Mouse (Mus musculus) CH12.LX (cell line): Measurements from ENCODE around the gene Mettl2. TPM values are rescaled to one million over a fixed set of nuclear protein-coding genes. Genes with fewer than 3 reads are reported as not detected.

ENCODE experiments used
- DNase-seq: peaks from one replicate; pipeline ENCODE4 v3.0.0-alpha.2; 2013; ENCODE audit errors: extremely low read depth
- H3K27ac ChIP-seq: 2 replicates; pipeline ENCODE4 v1.5.1; 2012; ENCODE audit warnings: low read depth, mild to moderate bottlenecking, control low read depth, moderate library complexity; ENCODE audit not compliant: insufficient read depth
- H3K27me3 ChIP-seq: replicated peaks from 2 replicates; pipeline ENCODE3; 2012; ENCODE audit warnings: inconsistent platforms
- H3K36me3 ChIP-seq, 2 experiments: replicated peaks in 1 of 2; 2 replicates each; pipeline versions ENCODE3 to v1.6.1; 2012; ENCODE audit warnings: inconsistent platforms in 1 of 2, low read length in 1 of 2, mild to moderate bottlenecking in 1 of 2, mixed read lengths in 1 of 2, moderate library complexity in 1 of 2; ENCODE audit not compliant: control insufficient read depth in 1 of 2, insufficient read depth in 1 of 2
- H3K4me1 ChIP-seq, 2 experiments: 2 replicates each; pipeline ENCODE4 v1.6.1; 2012; ENCODE audit warnings: inconsistent platforms in 1 of 2, moderate library complexity in 1 of 2; ENCODE audit not compliant: insufficient read depth in 2 of 2, control insufficient read depth in 1 of 2
- H3K4me2 ChIP-seq: 2 replicates; pipeline ENCODE4 v1.6.1; 2012; ENCODE audit warnings: low read depth, mild to moderate bottlenecking, control low read depth; ENCODE audit not compliant: poor library complexity, insufficient read depth, severe bottlenecking
- H3K4me3 ChIP-seq, 3 experiments: fragments of 150-350 bp in 1 of 3; sonication (generic) in 1 of 3; replicated peaks in 1 of 3; 2 replicates each; pipeline versions ENCODE3 to v1.5.1; 2011 to 2012; ENCODE audit warnings: low read depth in 2 of 3, low read length in 2 of 3, mild to moderate bottlenecking in 2 of 3, moderate library complexity in 2 of 3, control low read depth in 1 of 3, improper control_type of control experiment in 1 of 3, inconsistent platforms in 1 of 3, mixed read lengths in 1 of 3; ENCODE audit not compliant: poor library complexity in 1 of 3
- H3K79me2 ChIP-seq: replicated peaks from 2 replicates; pipeline ENCODE4 v1.6.1; 2012; ENCODE audit warnings: mild to moderate bottlenecking, moderate library complexity; ENCODE audit not compliant: control insufficient read depth, poor library complexity, insufficient read depth, severe bottlenecking; ENCODE audit errors: extremely low read depth
- H3K9ac ChIP-seq: 2 replicates; pipeline ENCODE4 v1.6.1; 2012; ENCODE audit warnings: low read depth, mild to moderate bottlenecking, control low read depth, moderate library complexity; ENCODE audit not compliant: insufficient read depth
- H3K9me3 ChIP-seq: replicated peaks from 2 replicates; pipeline ENCODE3; 2012; ENCODE audit warnings: low read length, inconsistent platforms, mixed read lengths
- BHLHE40 ChIP-seq: IDR thresholded peaks from 2 replicates; pipeline ENCODE4 v1.6.1; 2011; ENCODE audit warnings: mild to moderate bottlenecking, low read depth, low read length, improper control_type of control experiment
- CHD2 ChIP-seq: IDR thresholded peaks from 2 replicates; pipeline ENCODE4 v1.6.1; 2011; ENCODE audit warnings: low read length, improper control_type of control experiment
- CTCF ChIP-seq, 2 experiments: IDR thresholded peaks in 1 of 2; conservative IDR thresholded peaks in 1 of 2; 2 replicates each; pipeline ENCODE4 v1.5.1; 2011 to 2012; ENCODE audit warnings: low read depth in 2 of 2, low read length in 2 of 2, improper control_type of control experiment in 1 of 2, inconsistent platforms in 1 of 2, mild to moderate bottlenecking in 1 of 2, moderate library complexity in 1 of 2
- EP300 ChIP-seq: IDR thresholded peaks from 2 replicates; pipeline ENCODE4 v1.6.1; 2011; ENCODE audit warnings: low read length, improper control_type of control experiment
- ETS1 ChIP-seq: conservative IDR thresholded peaks from 2 replicates; pipeline ENCODE4 v1.6.1; 2012; ENCODE audit warnings: low read depth, mild to moderate bottlenecking, inconsistent platforms, low read length, improper control_type of control experiment, moderate library complexity
- HCFC1 ChIP-seq: IDR thresholded peaks from 2 replicates; pipeline ENCODE4 v1.6.1; 2012; ENCODE audit warnings: low read depth, mild to moderate bottlenecking, inconsistent platforms, low read length, improper control_type of control experiment
- IRF4 ChIP-seq: IDR thresholded peaks from 2 replicates; pipeline ENCODE4 v1.6.1; 2014; ENCODE audit warnings: low read depth, mild to moderate bottlenecking, inconsistent platforms, low read length, improper control_type of control experiment
- JUN ChIP-seq: IDR thresholded peaks from 2 replicates; pipeline ENCODE4 v1.6.1; 2011; ENCODE audit warnings: low read depth, mild to moderate bottlenecking, low read length, improper control_type of control experiment, moderate library complexity; ENCODE audit not compliant: insufficient read depth
- JUND ChIP-seq: conservative IDR thresholded peaks from 2 replicates; pipeline ENCODE4 v1.6.1; 2011; ENCODE audit warnings: low read depth, low read length, improper control_type of control experiment
- KAT2A ChIP-seq: IDR thresholded peaks from 2 replicates; pipeline ENCODE4 v1.6.1; 2012; ENCODE audit warnings: low read length, improper control_type of control experiment, inconsistent platforms; ENCODE audit not compliant: insufficient replicate concordance
- MAFK ChIP-seq: IDR thresholded peaks from 2 replicates; pipeline ENCODE4 v1.6.1; 2011; ENCODE audit warnings: low read length, improper control_type of control experiment; ENCODE audit not compliant: insufficient replicate concordance
- MAX ChIP-seq: IDR thresholded peaks from 2 replicates; pipeline ENCODE4 v1.6.1; 2011; ENCODE audit warnings: low read length, improper control_type of control experiment
- MAZ ChIP-seq: IDR thresholded peaks from 2 replicates; pipeline ENCODE4 v1.6.1; 2012; ENCODE audit warnings: low read depth, mild to moderate bottlenecking, inconsistent platforms, low read length, improper control_type of control experiment, moderate library complexity
- MEF2A ChIP-seq: IDR thresholded peaks from 2 replicates; pipeline ENCODE4 v1.6.1; 2014; ENCODE audit warnings: low read depth, mild to moderate bottlenecking, inconsistent platforms, low read length, improper control_type of control experiment, borderline replicate concordance
- MXI1 ChIP-seq: IDR thresholded peaks from 2 replicates; pipeline ENCODE4 v1.6.1; 2011; ENCODE audit warnings: mild to moderate bottlenecking, low read depth, low read length, improper control_type of control experiment
- MYC ChIP-seq: IDR thresholded peaks from 2 replicates; pipeline ENCODE4 v1.6.1; 2011; ENCODE audit warnings: low read depth, mild to moderate bottlenecking, improper control_type of control experiment, low read length
- NELFE ChIP-seq: IDR thresholded peaks from 2 replicates; pipeline ENCODE4 v1.6.1; 2011; ENCODE audit warnings: low read depth, low read length, improper control_type of control experiment
- NRF1 ChIP-seq: IDR thresholded peaks from 2 replicates; pipeline ENCODE4 v1.6.1; 2014; ENCODE audit warnings: low read depth, mild to moderate bottlenecking, inconsistent platforms, low read length, improper control_type of control experiment, moderate library complexity
- PAX5 ChIP-seq: IDR thresholded peaks from 2 replicates; pipeline ENCODE4 v1.6.1; 2012; ENCODE audit warnings: low read length, inconsistent platforms, mixed read lengths
- RAD21 ChIP-seq: IDR thresholded peaks from 2 replicates; pipeline ENCODE4 v1.6.1; 2011; ENCODE audit warnings: low read depth, mild to moderate bottlenecking, low read length, improper control_type of control experiment, moderate library complexity
- RCOR1 ChIP-seq: conservative IDR thresholded peaks from 2 replicates; pipeline ENCODE4 v1.6.1; 2012; ENCODE audit warnings: low read depth, mild to moderate bottlenecking, inconsistent platforms, low read length, improper control_type of control experiment
- SIN3A ChIP-seq: IDR thresholded peaks from 2 replicates; pipeline ENCODE4 v1.6.1; 2012; ENCODE audit warnings: low read length, improper control_type of control experiment, inconsistent platforms
- SMC3 ChIP-seq: IDR thresholded peaks from 2 replicates; pipeline ENCODE4 v1.6.1; 2011; ENCODE audit warnings: low read depth, low read length, improper control_type of control experiment
- TCF12 ChIP-seq: IDR thresholded peaks from 2 replicates; pipeline ENCODE4 v1.6.1; 2014; ENCODE audit warnings: low read depth, mild to moderate bottlenecking, inconsistent platforms, low read length, improper control_type of control experiment
- USF1 ChIP-seq: IDR thresholded peaks from 2 replicates; pipeline ENCODE4 v1.6.1; 2014; ENCODE audit warnings: low read depth, mild to moderate bottlenecking, inconsistent platforms, low read length, improper control_type of control experiment
- ZKSCAN1 ChIP-seq: IDR thresholded peaks from 2 replicates; pipeline ENCODE4 v1.6.1; 2012; ENCODE audit warnings: low read depth, inconsistent platforms, low read length, improper control_type of control experiment, borderline replicate concordance
- ZMIZ1 ChIP-seq: IDR thresholded peaks from 2 replicates; pipeline ENCODE4 v1.6.1; 2012; ENCODE audit warnings: low read depth, mild to moderate bottlenecking, inconsistent platforms, low read length, improper control_type of control experiment
- ZNF384 ChIP-seq: IDR thresholded peaks from 2 replicates; pipeline ENCODE4 v1.6.1; 2012; ENCODE audit warnings: low read depth, low read length, improper control_type of control experiment, inconsistent platforms
- dilution Hi-C: fragments of 300-500 bp; cut with MboI; formaldehyde crosslinking; loops from 2 replicates; pipeline ENCODE4 v1.14.3; 2020; ENCODE audit warnings: low sequenced_read_pairs; ENCODE audit not compliant: extremely low pct_unique_long_range_greater_than_20kb, extremely low pct_ligation_motif_present
- in situ Hi-C: fragments of 300-500 bp; cut with MboI; formaldehyde crosslinking; loops from 3 replicates; pipeline ENCODE4 v1.14.3; 2019; ENCODE audit warnings: low sequenced_read_pairs, low pct_ligation_motif_present, low pct_unique_long_range_greater_than_20kb, mixed read lengths
- polyA plus RNA-seq: library from polyadenylated mRNA; unstranded; fragments of >175 nt; gene quantifications from 2 replicates; pipeline ENCODE4 v1.2.1, GENCODE M21; 2012; ENCODE audit warnings: low read depth; ENCODE audit not compliant: insufficient read length
- total RNA-seq, 2 experiments: library from RNA; depleted of rRNA; stranded (reverse); fragments of 300-350 nt in 1 of 2; fragments of >200 nt in 1 of 2; gene quantifications; 2 replicates each; pipeline ENCODE4 v1.2.3; 2012 to 2014

The Mettl2 gene
- total and polyA plus RNA-seq, 3 experiments: 58.4 to 112 (median 102) TPM

DNA sequence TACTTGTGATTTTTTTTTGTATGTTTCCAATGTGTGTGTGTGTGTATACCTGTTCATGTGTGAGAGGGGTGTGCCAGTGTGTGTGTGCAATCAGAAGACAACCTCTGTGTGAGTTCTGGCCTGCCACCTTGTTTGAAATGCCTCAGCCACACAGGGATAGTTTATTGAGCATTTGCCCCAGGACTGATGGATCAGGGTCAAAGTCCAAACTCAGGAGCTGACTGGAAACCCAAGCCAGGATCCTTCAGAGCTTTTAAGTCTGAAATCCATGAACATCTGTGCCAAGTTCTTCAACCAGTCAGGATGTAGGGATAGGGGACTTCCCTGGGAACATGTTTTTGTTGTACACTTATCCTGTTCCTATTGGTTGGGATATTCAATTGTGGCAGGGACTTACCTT, 31.8 kb downstream of the Mettl2 start:
- DNase-seq: no peak
- in situ Hi-C loops: no loop called here
- Histone ChIP-seq H3K36me3 (no peaks in the 10 kb centered on the region), H3K4me2 (no peak overlapping the region), H3K9me3 (peaks cover 1% of the 10 kb centered on the region), H3K4me3 (no peak overlapping the region), H3K27me3 (peaks cover 1% of the 10 kb centered on the region), H3K79me2 (no peaks in the 10 kb centered on the region), H3K27ac (no peak overlapping the region), H3K4me1 (peaks cover 0 to 6% of the 10 kb centered on the region in 2 experiments; a peak in 1 of 4 replicates), H3K9ac (no peak overlapping the region)
- dilution Hi-C loops: no loop called here
- TF ChIP-seq TCF12: no peak
- TF ChIP-seq EP300: no peak
- no peak for TF ChIP-seq MEF2A
- no peak for TF ChIP-seq RAD21
- TF ChIP-seq KAT2A: no peak
- no peak for TF ChIP-seq NRF1
- no peak for TF ChIP-seq JUND
- TF ChIP-seq USF1: no peak
- no peak for TF ChIP-seq ETS1
- no peak for TF ChIP-seq SIN3A
- no peak for TF ChIP-seq SMC3
- no peak for TF ChIP-seq CTCF (conservative IDR thresholded peaks at IDR 0.05 in 1 of 2, IDR thresholded peaks at IDR 0.05 in 1 of 2; ENCODE audit: low read depth in 2 of 2, low read length in 2 of 2)
- no peak for TF ChIP-seq MAFK
- no peak for TF ChIP-seq JUN
- no peak for TF ChIP-seq NELFE
- TF ChIP-seq MXI1: no peak
- no peak for TF ChIP-seq MAX
- TF ChIP-seq MAZ: no peak
- no peak for TF ChIP-seq ZNF384

DNA sequence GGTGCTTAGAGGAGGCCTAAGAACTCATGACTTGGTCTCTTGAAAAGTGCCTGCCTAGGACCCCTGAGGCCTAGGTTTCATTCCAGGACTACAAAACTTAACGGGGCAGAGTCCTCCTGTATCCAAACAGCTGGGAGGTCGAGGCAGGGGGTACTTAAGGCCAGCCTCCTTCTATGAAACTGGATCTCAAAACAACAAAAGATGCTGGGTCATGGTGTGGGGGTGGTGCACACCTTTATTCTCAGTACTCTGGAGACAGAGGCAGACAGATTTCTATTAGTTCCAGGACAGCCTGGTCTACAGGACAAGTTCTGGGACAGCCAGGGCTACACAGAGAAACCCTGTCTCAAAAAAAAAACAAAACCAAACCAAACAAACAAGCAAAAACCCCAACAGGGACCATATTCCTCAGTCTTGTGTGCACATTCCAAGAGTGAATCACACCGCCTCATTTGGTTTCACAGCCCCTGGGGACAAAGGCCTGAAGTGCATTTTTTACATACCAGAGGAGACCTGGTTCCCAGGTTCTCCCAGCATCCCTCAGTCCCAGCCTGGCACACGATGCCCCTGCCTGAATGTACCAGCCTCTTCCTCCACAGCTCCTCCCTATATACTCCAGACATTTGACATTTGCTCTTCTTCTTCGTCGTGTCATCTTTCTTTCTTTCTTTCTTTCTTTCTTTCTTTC, 33.6 kb downstream of the Mettl2 start:
- in situ Hi-C loops: no loop called here
- TF ChIP-seq NRF1 (no peak), MEF2A (no peak), ZKSCAN1 (no peak), EP300 (no peak), MAFK (no peak), ZMIZ1 (no peak), KAT2A (no peak), ZNF384 (no peak), IRF4 (no peak), JUND (no peak), RCOR1 (no peak), PAX5 (no peak), BHLHE40 (no peak), HCFC1 (no peak), RAD21 (no peak), SMC3 (no peak), MAZ (no peak), CHD2 (no peak), MYC (no peak)
- H3K4me1 ChIP-seq: peaks cover 0 to 6% of the 10 kb centered on the region in 2 experiments; a peak in 1 of 4 replicates
- H3K27ac ChIP-seq: no peak overlapping the region
- peaks cover 5% of the 10 kb centered on the region for H3K9me3 ChIP-seq
- H3K4me2 ChIP-seq: no peak overlapping the region
- no peak overlapping the region for H3K4me3 ChIP-seq
- DNase-seq: no peak
- H3K79me2 ChIP-seq: no peaks in the 10 kb centered on the region
- H3K36me3 ChIP-seq: no peaks in the 10 kb centered on the region
- dilution Hi-C loops: no loop called here
- H3K27me3 ChIP-seq: peaks cover 1% of the 10 kb centered on the region
- no peak overlapping the region for H3K9ac ChIP-seq
